Mouse (Mus musculus) cerebellum, postnatal 25 days (tissue): ENCODE measurements around the gene Acvr1.

Experiments used
- DNase-seq, 2 experiments: peaks; one replicate each; pipeline ENCODE4 v3.0.0; 2021; ENCODE audit warnings: mixed read lengths in 2 of 2

Gene Acvr1

DNA sequence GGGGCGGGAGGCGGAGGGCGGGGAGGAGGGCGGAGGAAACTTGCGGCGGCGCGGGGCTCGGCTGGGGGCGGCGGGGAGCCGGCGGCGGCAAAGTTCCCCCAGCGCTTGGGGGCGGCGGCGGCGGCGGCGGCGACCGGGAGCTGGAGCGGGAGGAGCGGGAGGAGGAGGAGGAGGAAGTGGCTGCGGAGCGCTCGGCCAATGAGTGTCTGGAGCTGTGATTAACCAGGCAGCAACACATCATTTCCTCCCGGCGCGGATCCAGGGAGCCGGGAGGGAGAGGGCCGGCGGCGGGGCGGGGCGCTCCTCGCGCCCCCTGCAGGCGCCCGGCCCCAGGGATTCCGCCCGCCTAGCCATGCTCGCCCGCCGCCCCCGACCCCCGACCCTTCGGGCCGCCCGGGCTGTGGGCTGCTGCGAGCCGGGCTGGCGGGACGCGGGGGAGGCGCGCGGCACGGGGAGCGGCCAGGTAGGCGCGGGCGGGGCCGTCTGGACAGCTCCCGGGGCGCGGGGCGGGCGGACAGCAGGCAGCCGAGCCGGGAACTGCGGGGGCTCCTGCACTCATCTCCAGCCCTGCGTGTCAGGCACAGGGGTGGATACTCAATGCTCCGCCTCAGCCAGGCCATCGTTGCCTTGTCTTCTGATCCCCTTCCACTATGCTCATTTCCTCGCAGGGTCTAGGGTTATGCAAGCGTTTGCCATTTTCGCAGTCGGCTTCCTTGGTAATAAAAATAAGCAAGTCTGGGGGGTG is at the start of gene Acvr1, which contains the start of gene Upp2:
Gene Acvr1, minus strand, starts transcription at position 92 of the 745 bp plus-strand sequence.
Gene Upp2, plus strand, starts transcription at position 233 of the 745 bp plus-strand sequence.
- DNase-seq, result peak; percentile 92 to 94

DNA sequence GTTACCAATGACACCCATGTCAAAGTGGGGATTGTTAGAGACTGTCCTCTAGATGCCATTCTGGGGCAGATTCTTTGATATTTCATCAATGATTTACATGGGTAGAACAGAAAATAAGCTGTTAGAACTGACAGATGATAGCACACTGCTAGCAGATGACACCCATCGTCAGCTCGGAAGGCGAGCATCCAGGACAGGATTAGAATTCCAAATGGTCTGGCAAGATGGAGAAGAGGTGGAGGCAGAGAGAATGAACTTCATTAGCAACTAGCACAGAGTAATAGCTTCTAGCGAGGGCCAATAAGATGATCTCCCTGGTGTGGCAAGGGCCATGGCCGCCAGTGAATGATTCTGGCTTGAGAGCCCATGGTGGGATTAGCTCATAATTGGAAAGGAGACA is 48.8 kb upstream of the Acvr1 start:
- peak; percentile 28 for DNase-seq

DNA sequence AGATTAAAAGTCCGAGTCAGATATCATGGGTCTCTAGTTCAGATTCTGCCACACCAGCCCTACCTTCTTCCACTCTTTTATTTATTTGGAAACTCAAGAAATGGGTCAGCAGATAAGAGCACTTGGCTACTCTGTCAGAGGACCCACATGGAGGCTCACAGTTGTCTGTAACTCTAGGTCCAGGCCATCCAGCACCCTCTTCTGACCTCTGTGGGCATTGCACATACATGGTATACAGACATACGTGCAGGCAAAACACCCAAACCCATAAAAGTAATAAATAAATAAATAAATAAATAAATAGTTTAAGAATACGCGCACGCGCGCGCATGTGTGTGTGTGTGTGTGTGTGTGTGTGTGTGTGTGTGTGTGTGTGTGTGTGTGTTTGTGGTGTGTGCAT is 47.9 kb upstream of the Acvr1 start:
- DNase-seq, result no peak

DNA sequence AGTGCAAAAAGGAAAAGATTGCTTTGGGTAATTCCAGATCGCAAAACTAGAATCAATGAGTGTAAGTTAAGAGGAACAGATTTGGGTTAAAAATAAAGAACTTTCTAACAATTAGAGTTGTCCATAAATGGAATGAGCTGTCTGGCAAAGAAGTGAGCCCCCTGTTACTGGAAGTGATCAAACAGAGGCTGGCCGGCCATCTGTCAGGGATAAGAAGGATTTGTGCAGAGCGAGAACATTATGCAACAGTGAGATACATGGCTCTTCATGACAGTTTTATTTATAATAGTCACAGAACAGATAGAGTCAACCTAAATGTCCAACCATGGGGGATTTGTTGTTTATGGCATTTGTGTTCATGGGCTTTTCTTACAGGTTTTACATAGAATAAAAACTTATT is 46.8 kb upstream of the Acvr1 start:
- peak in 1 of 2 experiments; percentile 42 for DNase-seq

DNA sequence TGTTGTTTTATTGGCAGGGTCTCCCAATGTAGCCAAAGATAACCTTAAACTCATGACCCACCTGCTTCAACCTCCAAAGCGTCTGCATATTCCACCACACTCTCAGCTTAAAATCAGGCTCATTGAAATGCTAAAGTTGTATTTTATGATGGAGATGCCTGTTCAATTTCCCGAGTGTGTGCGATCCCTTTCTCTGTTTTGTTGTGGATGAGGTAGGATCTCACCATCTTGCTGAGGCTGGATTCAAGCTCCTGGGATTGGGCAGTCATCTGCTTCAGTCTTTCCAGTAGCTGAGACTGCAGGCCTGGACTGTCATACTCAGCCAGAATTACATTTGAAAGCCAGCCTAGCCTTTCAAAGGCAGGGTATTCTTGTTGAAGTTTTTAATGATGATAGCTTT is 37.8 kb upstream of the Acvr1 start:
- DNase-seq, result no peak

DNA sequence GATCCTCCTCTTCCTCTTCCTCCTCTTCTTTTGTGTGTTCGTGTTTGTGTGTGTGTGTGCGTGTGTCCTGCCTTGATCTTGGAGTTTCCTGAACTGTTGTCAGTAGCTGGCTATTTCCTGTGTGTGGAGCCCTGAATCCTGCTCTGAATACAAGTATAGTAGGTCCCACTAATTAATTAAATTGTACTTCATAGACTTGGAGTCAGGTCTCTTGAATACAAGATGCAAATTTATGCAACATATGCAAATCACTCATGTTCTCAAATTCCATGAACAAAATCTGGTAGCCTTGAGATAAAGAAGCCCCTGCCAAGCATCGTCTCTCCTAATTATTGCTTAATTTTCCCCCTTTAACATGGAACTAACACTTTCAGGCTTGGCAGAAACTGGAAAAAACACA is 36.4 kb upstream of the Acvr1 start:
- no peak for DNase-seq

DNA sequence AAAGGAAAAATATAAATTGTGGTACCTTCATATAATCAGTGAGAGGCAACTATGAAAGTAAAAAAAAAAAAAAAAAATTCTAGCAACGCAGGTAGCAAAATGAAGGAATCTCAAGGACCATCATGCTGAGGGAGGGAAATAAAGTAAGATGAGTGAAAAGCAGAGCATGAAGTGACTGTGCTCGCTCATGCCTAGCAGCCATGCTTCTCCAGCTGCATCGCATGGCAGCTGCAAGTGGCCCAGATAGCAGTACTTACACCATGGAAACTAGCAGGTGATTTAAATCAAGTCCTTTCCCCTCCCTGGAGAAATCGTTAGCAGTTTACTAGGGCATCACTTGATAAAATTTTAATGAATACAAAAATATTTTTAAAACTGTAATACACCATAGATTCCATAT is 34.4 kb upstream of the Acvr1 start:
- no peak for DNase-seq

DNA sequence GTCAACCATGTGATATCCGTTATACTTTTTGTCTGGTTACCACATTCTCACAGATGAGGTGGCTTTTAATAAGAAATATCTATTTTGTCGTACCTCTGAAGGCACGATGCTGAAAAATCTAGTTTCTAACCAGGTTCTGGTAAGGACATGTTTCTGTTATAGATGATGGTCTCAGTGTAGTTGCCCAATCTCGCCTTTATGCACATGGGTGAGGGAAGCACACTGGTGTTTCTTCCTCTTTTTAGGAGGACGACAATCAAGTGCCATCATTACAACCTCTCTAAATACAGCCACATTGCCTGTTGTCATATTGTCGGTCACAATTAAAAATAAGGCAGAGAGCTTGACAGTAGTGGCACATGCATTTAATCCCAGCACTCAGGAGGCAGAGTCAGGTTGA is 32.7 kb upstream of the Acvr1 start:
- no peak for DNase-seq

DNA sequence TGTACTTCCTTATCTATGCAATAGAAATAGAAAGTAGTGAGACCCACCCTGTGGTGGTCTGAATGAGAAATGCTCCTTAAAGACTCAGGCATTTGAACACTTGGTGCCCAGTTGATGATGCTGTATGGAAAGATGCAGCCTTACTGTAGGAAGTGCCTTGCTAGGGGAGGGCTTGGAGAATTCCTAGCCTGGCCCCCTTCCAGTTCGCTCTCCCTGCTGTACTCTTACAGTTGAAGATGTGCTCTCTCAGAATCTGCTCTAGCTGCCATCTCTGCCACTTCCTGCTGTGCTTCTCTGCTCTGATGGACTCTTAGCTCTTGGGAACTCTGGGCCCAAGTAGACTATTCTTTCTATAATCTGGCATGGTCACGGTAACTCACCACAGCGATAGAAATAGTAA is 30.6 kb upstream of the Acvr1 start:
- DNase-seq, result peak in 1 of 2 experiments; percentile 53

DNA sequence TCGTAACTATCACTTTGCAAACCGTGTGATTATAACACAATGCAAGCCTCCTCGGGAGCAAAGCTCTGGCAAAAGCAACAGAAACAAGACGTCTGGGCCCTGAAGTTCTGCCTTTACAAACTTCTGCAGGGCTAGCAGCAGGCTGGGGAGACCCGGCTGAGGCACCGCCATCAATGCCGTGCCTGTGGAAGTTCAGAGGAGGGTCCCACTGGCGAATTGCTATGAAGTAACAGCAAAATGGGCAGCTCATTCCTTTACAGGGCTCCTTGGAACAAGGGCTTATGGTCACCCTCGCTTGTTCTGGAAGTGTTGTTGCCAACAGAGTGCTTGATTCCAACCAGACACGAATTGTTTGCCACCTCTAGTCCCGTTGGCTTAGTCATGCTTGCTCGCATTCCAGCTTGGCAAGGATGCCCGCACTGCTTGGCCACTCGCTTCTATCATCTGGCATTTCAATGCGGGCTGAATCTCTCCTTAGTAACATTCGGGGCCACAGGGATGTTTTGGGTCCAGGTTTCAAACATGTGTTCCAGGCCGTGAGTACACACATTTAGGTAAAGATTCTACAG is 29.9 kb upstream of the Acvr1 start:
- peak; percentile 84 to 88 for DNase-seq

DNA sequence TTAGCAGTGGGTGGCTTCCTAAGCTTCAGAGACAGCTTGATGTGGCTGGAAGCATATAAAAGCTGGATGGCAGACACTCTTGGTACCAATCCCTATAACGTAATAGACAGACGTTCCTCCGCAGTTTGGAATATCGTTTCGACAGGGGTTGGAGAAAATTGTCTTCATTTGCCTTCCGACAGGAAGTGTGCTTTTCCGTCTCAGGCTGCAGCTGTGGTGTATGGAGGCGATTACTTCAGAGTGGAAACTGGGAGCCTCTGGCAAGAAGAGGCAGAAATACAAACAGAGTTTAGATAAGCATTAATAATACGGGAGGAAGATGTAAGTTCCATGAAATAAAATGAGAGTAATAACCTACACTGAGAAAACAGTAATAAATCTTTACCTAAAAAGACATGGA is 28.4 kb upstream of the Acvr1 start:
- DNase-seq, result no peak

DNA sequence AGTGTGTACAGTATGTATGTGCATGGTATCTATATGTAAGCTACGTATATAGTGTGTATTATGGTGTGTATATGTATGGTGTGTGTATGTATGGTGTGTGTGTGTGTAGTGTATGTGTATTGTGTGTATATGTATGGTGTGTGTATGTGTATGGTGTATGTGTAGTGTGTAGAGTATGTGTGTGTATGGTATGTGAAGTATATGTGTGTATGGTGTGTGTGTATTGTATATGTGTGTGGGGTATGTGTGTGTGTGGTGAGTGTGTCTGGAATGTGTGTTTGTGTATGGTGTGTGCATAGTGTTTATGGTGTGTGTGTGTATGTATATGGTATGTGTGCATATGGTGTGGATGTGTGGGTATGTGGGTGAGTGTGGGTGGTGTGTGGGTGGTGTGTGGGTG is 23.1 kb upstream of the Acvr1 start:
- no peak for DNase-seq

DNA sequence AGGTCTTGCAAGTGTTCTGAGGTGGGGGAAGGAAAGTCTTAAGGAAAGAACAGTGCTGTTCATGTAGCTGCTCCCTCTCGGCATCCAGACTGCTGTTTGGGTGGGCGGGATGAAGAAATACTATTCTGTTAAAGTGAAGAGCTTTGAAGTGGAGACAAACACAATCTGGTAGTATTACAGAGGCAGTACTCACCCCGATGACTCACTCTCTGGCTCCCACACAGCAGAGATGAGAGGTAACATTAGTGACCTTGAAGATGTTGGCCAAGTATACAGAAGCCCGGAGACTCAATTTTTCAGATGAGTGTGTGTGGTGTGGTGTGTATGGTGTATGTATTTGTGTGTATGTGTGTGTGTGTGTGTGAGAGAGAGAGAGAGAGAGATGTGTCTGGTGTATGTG is 22.7 kb upstream of the Acvr1 start:
- no peak for DNase-seq

DNA sequence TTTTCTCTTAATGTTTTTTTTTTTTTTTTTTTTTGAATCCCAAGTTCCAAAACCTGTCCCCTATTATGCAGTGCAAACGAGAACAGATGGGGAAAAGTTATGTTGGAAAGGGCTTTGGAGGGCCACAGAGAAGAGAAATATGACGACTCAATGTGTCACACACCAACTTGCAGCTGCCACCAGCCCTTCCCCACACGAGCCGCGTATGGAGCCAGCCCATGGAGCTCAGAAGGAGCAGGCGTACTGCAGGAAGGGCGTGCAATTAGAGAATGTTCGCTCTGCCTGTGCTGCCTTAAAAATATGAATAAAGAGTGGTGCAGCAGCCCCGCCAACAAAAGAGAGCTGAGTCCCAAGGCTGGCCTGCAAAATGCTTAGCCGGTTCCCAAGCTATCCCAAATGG is 19.4 kb upstream of the Acvr1 start:
- no peak for DNase-seq

DNA sequence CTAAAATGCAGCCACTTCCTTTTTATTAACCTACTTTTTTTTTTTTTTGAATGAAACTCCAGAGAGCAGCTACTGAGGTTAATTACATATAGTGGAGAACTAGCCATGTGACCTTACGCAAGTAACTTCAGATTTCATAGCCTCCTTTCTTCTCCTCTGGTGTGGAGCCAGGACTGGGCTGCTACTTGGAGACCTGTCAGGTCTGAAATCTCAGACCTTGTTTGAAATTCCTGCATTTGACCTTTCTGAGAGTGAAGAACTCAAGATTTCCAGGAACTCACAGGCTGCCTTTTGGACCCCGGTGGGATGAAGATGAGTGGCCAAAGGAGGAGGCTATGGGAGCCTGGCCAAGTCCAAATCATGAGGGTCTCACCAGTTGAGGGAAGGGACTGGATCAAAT is 7.2 kb upstream of the Acvr1 start:
- no peak for DNase-seq

DNA sequence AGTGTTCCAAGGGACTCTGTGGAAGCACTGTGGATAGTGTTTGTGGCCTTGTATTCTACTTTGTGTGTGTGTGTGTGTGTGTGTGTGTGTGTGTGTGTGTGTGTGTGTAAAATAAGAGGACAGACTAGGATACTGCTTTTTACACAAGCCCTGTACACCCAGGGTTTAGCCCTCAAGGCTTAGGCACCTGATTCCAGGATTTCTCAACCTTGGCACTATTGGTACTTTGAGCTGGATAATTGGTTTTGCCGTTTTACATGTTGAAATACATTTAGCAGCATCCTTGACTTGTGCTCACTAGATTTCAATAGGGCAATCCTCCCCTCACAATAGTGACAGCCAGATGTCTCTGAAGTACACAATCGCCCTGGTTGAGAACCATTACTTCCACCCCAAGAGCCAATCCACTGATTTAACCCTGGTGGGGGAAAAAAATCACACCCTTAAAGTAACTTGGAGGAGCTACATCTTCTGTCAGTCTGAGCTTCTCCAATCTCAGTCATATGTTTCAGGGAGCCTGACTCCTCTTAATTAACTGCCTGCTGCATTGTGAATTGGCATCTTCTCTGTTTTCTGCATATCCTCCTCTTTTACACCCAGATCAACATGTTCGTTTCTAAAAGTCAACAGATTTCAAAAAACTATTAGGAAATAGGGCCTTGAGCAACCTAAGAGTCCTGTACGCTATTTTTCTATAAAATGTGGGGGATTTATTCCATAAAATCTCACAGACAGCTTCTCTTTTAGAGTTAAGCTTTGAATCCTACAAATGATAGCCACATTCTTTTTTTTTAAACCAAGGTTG is 2.1 kb upstream of the Acvr1 start:
- no peak for DNase-seq

DNA sequence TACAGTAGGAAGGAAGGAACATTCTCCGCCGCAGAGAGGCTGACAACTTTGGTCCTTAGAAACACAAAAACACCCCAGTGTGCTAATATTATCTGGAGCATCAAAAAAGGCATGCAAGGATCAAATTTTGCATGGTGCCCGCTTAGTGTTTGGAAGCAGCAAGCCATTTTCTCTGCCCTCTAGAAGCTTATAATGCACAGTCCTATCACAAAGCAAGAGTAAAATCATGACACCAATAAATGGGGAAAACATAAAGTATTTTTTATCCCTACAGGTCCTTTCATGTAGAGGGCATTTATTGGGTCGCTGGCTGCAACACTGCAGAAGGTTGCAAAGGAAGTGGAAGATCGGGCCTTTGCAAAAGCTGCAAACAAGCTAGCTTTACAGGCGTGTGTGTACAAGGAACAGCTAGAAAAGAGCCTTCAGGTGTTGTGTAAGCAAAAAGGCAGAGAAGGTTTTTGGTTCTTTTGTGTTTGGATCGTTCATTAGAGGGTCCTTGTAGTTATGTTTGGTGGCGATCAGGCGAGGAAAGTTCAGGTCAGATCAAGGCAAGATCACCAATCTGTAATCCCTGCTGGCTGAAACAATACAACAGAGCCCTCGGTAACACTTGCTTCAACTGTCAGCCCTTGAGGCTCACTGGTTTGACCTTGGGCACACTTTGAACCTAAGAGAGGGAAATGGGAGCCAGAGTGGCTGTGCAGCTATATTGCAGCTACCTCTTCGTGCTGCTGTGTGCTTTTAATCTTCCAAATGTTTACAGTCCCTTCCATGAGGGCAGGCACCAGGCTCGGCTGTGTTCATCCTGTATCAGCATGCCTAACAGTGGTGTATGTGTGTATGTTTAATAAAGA is 1.1 kb upstream of the Acvr1 start:
- peak; percentile 36 to 52 for DNase-seq

DNA sequence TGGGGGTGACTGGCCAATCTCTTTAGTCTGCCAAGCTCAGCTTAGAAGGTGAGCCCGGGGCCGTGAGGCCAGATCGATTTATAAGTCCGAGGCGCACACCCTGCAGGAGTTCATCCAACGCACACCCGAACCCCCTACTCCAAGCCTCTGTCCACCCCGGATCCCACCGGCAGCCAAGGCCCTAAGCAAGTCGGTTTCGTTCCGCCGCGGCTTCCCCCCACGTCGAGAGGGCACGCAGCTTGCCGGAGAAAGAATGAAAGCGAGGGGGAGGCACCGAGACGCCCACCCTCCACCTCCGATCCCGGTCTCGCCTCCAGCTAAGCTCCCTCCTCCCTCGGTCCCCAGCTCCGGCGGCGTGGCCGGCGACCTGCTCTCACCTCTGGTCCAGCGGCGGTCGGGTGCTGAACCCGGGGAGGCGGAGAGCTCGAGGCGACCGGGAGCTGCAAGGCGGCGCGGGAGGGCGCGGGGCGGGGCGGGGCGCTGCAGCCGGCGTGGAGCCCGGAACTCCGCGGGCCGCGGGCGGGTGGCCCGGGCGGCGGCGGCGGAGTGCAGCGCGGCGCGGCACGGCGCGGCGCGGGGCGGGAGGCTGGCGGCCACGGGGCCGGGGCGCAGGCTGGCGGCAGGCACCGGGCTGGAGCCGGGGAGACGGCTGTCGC is 419 bp downstream of the Acvr1 start:
- peak in 1 of 2 experiments; percentile 84 for DNase-seq

DNA sequence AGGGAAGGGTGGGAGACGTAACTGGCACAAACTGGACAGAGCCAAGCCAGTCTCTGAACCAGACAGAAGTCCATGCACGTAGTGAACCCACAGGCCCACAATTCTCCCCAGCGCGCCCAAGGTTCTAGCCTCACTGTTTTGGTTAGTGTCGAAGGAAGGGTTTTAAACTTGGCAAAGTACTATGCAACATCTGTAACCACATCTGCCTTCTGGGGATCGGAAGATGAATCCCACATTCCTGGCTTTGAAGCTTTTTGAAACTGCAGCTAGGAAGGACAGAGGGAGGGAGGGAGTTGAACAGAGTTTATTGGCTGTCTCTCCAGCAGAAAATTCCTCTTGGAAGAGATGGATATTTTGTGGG is 928 bp downstream of the Acvr1 start:
- DNase-seq, result peak in 1 of 2 experiments; percentile 41

DNA sequence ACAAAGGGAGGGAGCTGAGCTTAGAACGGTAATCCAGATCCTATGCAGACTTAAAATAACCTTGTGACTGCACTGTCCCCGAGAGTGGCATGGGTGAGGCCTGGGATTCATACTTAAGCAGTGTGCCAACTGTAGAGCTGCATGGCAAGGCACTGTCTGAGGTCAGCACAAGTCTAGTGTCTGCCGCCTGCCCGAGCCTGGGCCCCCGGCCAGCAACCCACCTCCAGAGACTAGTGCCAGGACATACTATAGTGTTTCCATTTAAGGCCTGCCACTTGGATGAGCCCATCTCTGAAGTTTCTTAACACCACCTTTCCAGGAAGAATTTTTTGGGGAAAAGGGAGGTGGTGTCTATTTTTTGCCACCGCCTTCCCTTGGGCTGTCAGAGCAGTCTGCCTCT is 1.7 kb downstream of the Acvr1 start:
- peak; percentile 79 to 85 for DNase-seq

DNA sequence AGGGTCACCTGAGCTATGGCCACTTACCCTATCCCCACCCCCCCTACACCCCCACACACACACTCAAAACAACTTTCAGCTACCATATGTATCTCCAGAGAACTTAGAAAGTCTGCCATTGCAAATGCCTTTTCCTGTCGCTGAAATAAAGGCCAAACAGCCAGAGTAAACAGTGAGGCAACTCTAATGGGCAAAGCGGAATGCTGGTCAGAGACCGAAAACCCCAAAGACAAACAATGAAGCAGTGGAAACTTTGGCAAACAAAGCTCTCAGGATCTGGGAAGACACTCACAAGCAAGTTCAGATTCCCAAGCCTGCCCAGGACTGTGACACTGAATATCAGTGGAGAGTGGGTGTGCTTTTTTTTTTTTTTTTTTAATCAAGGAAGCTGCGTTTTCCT is 4.8 kb downstream of the Acvr1 start:
- no peak for DNase-seq

DNA sequence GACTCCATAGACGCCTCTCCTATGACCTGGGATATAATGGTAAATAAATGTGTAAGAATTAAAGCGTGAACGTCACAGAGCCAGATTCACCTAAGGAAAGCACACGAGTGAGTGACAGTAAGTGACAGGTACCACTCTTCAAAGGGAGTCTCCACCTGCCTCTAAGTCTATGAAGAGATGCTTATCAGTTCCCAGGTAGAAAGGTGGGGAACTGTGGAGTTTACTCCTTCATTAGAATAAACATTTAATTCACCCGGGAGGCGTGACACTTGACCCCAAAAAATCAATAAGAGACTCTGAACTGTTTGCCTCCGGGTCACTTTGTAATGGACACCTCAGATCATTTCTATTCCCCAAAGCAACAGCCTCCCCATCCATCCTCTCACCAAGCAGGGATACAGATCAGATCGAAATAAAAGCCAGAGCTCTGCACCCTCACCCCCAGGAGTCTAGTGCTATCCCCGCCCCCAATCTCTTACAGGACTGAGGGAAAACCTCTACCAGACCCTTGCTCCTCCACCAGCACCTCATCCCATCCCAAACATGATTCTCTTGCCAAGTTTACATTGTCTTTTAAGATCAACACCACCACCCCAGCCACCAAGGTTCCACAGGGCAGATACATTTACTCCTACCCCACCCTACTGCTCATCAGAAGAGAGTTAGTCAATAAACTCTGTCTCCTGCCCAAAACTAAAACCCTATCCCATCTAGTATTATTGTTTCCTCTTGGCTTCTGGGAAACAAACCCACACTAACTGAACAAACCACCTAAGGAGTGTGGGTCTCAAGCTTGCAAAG is 9.7 kb downstream of the Acvr1 start:
- no peak for DNase-seq
